Mouse (Mus musculus) limb, embryonic 15.5 days (tissue): ENCODE measurements at regions not wholly inside any gene's neighbourhood (a gene's known extent, or its start where the extent isn't known, plus 50 kb on each side); places are given as distances from the start of the nearest gene placed in this dataset.

Experiments
- ATAC-seq: fragments of 200-750 bp; cut with Nextera tagmentation; 2 replicates; pipeline ENCODE4 v1.8.0; 2017; ENCODE audit warnings: low read depth, moderate TSS enrichment; ENCODE audit not compliant: insufficient number of reproducible peaks, low FRiP score, low TSS enrichment
- H3K27ac ChIP-seq: fragments of 300-500 bp; sonication (generic); 2 replicates; pipeline ENCODE4 v1.5.1; 2015; ENCODE audit warnings: moderate library complexity, mild to moderate bottlenecking, inconsistent platforms
- H3K27me3 ChIP-seq: fragments of 300-500 bp; sonication (generic); 2 replicates; pipeline ENCODE4 v1.6.1; 2015; ENCODE audit warnings: inconsistent platforms
- H3K36me3 ChIP-seq: fragments of 300-500 bp; sonication (generic); 2 replicates; pipeline ENCODE4 v1.6.1; 2015; ENCODE audit warnings: inconsistent platforms
- H3K4me1 ChIP-seq: fragments of 300-500 bp; sonication (generic); 2 replicates; pipeline ENCODE4 v1.6.1; 2015; ENCODE audit warnings: inconsistent platforms
- H3K4me2 ChIP-seq: fragments of 300-500 bp; sonication (generic); 2 replicates; pipeline ENCODE4 v1.6.1; 2015; ENCODE audit warnings: mild to moderate bottlenecking, inconsistent platforms
- H3K4me3 ChIP-seq: fragments of 300-500 bp; sonication (generic); 2 replicates; pipeline ENCODE4 v1.5.1; 2015; ENCODE audit warnings: mild to moderate bottlenecking, inconsistent platforms
- H3K9ac ChIP-seq: fragments of 300-500 bp; sonication (generic); 2 replicates; pipeline ENCODE4 v1.6.1; 2015; ENCODE audit warnings: inconsistent platforms
- H3K9me3 ChIP-seq: fragments of 300-500 bp; sonication (generic); 2 replicates; pipeline ENCODE4 v1.6.1; 2016; ENCODE audit warnings: inconsistent platforms
- WGBS: fragments of 180-500 bp; shearing (Covaris S2); methylation state at CpG from one replicate; pipeline ENCODE4 v1.1.7; 2015; 5-methylcytosine and 5-hydroxymethylcytosine counted together

- Histone ChIP-seq H3K9ac (no peak overlapping the region), H3K4me2 (no peak overlapping the region), H3K27me3 (no peaks in the 10 kb centered on the region), H3K27ac (no peak overlapping the region), H3K4me3 (no peak overlapping the region), H3K36me3 (no peaks in the 10 kb centered on the region), H3K9me3 (no peaks in the 10 kb centered on the region), H3K4me1 (no peaks in the 10 kb centered on the region)
- 61% methylated on average over 4 of the region's 4 CpGs for WGBS
- no peak for ATAC-seq
Measured at GRCm38 (mm10) chr19:60029720-60030119, 86.3 kb upstream of the Rab11fip2 start.

- H3K4me2 ChIP-seq = 0 out of 2 replicates have a peak overlapping the region, but pooled peaks have one; percentile 6
- H3K27me3 ChIP-seq = no peaks in the 10 kb centered on the region
- no peak for ATAC-seq
- no peak overlapping the region for H3K27ac ChIP-seq
- no peaks in the 10 kb centered on the region for H3K9me3 ChIP-seq
- no peak overlapping the region for H3K9ac ChIP-seq
- WGBS = 9% methylated on average over 12 of the region's 12 CpGs
- no peak overlapping the region for H3K4me3 ChIP-seq
- peaks cover 7% of the 10 kb centered on the region; the same call in 1 of the 2 replicates for H3K4me1 ChIP-seq
- H3K36me3 ChIP-seq = no peaks in the 10 kb centered on the region
Measured at GRCm38 (mm10) chr19:60015614-60016300, 72.3 kb upstream of the Rab11fip2 start.

GRCm38 (mm10) chr19:59995557-59995956 is 52.1 kb upstream of the Rab11fip2 start:
- 91% methylated on average over 1 of the region's 1 CpGs for WGBS
- ATAC-seq = no peak
- Histone ChIP-seq H3K4me1 (no peaks in the 10 kb centered on the region), H3K9me3 (no peaks in the 10 kb centered on the region), H3K27ac (no peak overlapping the region), H3K27me3 (no peaks in the 10 kb centered on the region), H3K4me3 (no peak overlapping the region), H3K36me3 (no peaks in the 10 kb centered on the region), H3K4me2 (no peak overlapping the region), H3K9ac (no peak overlapping the region)
